Mouse (Mus musculus) kidney, postnatal 25 days (tissue): ENCODE measurements at regions not wholly inside any gene's neighbourhood (a gene's known extent, or its start where the extent isn't known, plus 50 kb on each side); places are given as distances from the start of the nearest gene placed in this dataset.
"Not testable (repeated sequence)": the region's sequence is repeated elsewhere in the genome, so short reads cannot be mapped to it uniquely, and the experiment has no call there.

ENCODE experiments used
- DNase-seq, 2 experiments: peaks; one replicate each; pipeline ENCODE4 v3.0.0; 2021; ENCODE audit warnings: mixed read lengths in 2 of 2

GRCm38 (mm10) chr12:40898414-40899027 is 125.4 kb upstream of the Immp2l start:
- peak; percentile 17 to 48 for DNase-seq

DNA sequence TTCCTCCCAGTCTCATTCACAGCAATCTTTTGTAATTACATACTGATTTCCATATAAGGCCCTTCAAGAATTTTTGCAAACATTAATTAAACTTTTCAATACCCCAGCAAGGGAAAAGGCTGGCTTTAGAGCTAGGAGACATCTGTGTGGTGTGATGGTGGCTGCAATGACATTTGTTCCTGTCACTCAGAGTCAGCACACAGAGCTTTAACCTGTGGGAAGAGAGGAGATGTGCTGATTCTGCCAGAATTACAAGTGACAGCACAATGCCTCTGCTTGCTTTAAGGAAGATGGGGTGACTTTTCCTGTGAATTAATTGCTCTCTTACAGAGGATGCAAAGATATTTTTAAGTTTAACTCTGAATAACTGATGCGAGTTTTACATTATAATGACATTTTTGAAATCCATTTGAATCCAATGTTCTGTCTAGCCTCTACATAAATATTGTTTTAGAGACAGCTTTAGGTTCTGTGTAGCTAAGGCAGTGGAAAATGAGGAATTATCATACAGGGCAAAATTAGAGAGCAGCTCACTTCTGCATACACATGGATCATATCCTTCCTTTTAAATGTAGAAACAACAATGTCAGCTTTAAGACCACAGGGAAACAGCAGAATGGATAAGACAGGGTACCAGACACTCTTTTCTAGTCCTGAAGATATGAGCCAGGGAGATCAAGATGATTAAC is 118.1 kb upstream of the Immp2l start:
- no peak for DNase-seq

- peak in 1 of 2 experiments; percentile 2 for DNase-seq
These were observed 117.1 kb upstream of the Immp2l start for GRCm38 (mm10) chr12:40906807-40907206.

DNA sequence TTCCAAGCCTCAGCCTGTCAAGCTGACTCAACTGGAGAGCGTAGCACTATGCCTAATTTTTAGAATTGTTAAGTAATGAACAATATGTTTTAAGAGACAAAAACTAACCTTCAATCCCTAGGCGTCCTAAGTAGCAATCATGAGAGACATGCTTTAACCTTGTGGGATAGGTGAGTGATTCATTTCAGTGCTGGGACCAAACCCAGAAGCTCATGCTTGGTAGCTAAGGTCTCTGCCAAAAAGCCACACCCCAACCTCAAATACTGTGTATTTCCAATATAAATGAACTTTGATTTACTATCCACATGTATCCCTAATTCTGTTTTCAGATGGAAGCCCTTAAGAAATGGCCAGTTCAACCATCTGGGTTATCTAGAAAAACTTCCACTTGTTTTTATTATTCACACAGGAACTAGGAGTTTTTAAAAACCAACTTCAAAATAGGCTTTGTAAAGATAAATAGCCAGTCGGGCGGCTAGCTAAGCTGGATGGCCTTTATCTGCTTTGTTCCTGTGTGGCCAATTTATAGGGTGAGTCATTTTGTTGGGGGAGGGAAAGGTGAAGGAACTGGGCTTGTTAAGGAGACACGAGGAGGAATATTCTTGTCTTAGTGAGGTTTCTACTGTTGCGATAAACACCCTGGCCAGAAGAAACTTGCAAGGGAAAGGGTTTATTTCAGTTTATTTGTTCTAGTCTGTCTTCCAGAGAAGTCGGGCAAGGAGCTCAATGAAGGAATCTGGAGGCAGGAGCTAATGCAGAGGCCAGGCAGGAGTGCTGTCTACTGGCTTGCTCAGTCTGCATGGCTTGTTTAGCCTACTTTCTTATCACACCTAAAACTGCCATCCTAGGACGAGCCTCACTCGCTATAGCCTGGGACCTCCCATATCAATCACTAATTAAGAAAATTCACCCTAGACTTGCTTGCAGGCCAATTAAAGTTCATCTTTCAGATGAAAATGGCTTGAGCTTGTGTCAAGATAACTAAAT is 114.8 kb upstream of the Immp2l start:
- no peak for DNase-seq

DNA sequence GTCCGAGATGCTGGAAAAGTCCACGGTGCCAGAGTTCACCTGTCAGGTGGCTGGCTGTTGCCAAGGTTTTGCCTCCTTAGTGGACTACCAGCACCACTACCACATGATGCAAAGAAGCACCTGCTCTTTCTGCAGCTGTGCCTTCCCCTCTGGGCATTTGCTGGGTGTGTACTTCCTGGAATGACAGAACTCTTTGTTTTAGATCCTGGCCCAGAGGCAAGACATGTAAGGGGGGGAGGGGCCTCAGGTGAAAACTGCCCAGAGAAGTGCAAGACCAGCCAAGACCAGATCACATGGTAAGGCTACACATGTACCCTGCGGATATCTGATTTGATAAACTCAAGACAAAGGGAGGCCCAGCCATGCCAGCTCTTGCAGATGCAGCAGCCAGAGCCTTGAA is 106.4 kb upstream of the Immp2l start:
- DNase-seq = no peak

DNA sequence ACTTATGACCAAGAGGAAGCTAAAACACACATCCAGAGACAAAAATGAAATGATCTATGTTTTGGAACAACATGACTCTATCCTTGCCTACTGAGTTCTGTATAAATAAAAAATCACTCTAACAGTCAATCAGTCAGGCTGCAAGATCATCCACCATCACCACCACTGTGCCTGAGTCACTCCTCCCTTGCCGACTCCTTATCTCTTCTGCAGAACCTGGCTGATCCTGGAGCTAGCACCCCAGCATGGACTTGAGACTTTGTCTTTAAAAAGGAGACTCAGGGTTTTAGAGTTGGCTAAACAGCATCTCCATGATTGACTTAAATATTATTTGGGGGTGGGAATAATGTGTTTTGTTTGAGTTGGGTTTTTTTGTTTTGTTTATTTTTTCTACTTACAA is 101.9 kb upstream of the Immp2l start:
- no peak for DNase-seq

DNA sequence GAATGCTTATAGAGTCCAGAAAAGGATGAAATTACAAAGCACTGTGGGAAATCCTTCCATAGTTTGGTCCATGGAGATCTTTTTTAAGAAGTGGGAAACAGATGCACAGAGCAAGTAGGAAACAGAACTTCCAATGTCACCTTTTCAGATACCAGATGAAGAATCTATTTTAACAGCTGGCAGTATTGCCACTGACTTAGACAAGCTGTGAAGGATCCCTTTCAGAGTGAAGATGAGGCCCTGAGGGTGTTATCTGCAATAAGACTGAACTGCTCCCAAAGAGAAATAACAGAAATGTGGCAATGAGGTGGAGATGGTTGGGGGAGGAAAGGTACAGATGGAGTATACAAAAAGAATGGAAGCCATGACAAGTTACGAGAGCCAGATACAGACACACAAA is 97.2 kb upstream of the Immp2l start:
- no peak for DNase-seq

DNA sequence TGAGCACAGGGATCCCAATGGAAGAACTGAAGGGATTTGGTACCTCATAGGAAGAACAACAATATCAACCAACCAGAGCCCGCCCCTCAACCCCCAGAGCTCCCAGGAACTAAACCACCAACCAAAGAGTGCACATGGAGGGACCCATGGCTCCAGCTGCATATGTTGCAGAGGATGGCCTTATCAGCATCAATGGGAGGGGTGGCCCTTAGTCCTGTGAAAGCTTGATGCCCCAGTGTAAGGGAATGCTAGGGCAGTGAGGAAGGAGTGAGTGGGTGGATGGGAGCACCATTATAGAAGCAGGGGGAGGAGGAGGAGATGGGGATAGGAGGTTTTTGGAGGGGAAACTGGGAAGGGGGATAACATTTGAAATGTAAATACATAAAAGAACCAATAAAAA is 94.5 kb upstream of the Immp2l start:
- DNase-seq = not testable (repeated sequence)

DNA sequence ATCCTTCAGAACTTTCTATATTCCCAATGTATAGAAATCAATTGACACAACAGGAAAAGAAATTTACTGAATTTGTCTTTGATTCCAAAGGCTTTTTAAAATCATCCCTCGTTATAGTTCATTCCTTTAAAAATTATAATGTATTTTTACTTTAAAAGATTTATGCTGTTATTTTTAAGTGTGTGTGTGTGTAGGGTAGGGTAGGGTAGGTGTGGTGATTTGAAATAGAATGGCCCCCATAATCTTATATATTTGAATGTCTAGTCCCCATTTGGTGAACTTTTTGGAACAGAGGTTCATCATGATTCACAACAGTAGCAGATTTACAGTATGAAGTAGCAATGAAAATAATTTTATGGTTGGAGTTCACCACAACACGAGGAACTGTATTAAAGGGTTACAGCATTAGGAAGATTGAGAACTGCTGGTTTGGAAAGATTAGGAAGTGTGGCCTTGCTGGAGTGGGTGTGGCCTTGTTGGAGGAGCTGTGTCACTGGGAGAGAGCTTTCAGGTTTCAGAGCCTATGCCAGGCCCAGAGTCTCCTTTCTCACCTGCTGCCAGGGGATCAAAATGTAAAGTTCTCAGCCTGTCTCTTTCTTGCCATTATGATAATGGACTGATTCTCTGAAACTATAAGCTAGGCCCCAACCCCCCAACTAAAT is 88.7 kb upstream of the Immp2l start:
- no peak for DNase-seq

DNA sequence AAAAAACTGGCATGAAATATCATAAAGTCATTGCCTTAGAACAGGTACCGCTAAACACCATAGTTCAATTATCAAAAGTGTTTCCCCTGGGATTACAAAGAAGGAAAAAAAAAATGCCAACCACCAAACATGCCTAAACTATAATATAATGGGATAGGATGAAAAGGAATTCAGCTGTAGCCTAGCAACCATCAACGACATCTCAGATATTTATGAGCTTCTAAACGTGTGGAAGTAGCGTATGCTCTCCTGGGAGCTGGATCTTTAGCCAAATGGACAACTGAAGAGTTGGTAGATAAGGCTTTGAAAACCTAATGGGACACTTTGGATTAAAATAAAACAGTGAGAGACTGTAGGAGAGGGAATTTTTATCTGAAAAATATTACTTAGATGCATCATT is 86.9 kb upstream of the Immp2l start:
- no peak for DNase-seq

GRCm38 (mm10) chr12:40946888-40947287 is 77.0 kb upstream of the Immp2l start:
- no peak for DNase-seq

GRCm38 (mm10) chr12:40949580-40949979 is 74.3 kb upstream of the Immp2l start:
- no peak for DNase-seq

- no peak for DNase-seq
These were observed 65.4 kb upstream of the Immp2l start for GRCm38 (mm10) chr12:40958536-40958935.

- DNase-seq = no peak
These were observed 58.9 kb upstream of the Immp2l start for GRCm38 (mm10) chr12:40964996-40965395.

DNA sequence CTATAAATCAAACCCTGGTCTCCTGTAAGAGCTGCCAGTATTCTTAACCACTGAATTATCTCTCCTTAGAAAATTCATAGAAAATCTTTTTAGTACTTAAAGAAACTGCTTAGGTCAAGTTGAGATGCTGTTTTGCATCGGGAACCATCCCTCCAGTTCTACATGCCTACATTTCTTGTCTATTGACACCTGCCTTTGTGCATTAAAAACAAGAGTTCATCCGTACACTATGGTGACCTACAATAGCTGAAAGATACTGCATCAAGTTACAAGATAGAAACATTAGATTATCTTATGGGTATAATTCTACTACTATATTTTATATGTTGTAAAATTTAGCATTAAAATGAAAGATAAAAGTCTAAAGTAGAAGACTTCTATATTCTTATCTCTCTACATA is 57.6 kb upstream of the Immp2l start:
- DNase-seq = no peak

DNA sequence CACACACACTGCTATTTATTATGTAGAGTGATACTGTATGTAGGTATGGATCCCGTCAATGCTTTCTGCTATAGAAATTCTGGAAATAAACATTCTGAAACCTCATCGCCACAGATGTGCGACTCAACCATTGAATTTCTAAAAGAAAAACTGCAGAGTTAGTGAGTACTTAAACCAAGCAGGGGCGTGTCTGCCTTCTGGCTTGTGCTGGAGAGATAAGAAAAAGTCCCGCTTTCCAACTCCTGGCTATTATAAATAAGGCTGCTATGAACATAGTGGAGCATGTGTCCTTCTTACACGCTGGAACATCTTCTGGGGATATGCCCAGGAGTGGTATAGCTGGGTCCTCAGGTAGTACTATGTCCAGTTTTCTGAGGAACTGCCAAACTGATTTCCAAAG is 57.2 kb upstream of the Immp2l start:
- DNase-seq = not testable (repeated sequence)

DNA sequence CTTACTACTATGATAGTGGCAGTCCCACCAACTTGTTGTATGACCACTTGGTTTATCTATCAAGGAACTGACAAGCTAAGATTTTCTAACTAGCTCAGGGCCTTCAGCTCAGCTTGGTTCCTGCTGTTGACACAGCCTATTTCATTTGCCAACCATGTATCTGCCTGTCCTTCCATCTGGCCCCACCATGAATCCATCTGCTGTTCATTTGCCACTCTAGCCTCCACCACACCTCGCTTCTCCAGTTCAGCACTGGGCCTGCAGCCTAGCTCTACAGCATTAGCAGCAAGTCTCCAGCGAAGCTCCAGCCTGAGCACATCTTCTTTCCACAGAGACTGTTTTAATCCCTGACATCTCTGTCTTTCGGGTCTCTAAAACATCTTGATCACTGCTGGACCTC is 51.0 kb upstream of the Immp2l start:
- DNase-seq = no peak
